Mouse (Mus musculus) midbrain, embryonic 11.5 days (tissue): Measurements from ENCODE around the gene Gprc5d. TPM values are rescaled to one million over a fixed set of nuclear protein-coding genes. Genes with fewer than 3 reads are reported as not detected.

Source experiments
- ATAC-seq: fragments of 200-750 bp; cut with Nextera tagmentation; 2 replicates; pipeline ENCODE4 v1.8.0; 2017; ENCODE audit warnings: moderate TSS enrichment, moderate library complexity; ENCODE audit not compliant: low FRiP score
- DNase-seq: peaks from one replicate; pipeline ENCODE4 v3.0.0; 2015; ENCODE audit warnings: low spot score; ENCODE audit errors: missing footprints
- H3K27ac ChIP-seq: fragments of 300-500 bp; sonication (generic); 2 replicates; pipeline ENCODE4 v1.5.1; 2014; ENCODE audit warnings: low read depth, low read length
- H3K27me3 ChIP-seq: fragments of 300-500 bp; sonication (generic); 2 replicates; pipeline ENCODE4 v1.6.1; 2014; ENCODE audit warnings: mild to moderate bottlenecking, low read length, moderate library complexity, mixed read lengths; ENCODE audit not compliant: control insufficient read depth, insufficient read depth
- H3K36me3 ChIP-seq: fragments of 300-500 bp; sonication (generic); 2 replicates; pipeline ENCODE4 v1.6.1; 2014; ENCODE audit warnings: mild to moderate bottlenecking, low read length, moderate library complexity, mixed read lengths; ENCODE audit not compliant: control insufficient read depth, insufficient read depth
- H3K4me1 ChIP-seq: fragments of 300-500 bp; sonication (generic); 2 replicates; pipeline ENCODE4 v1.6.1; 2014; ENCODE audit warnings: low read length; ENCODE audit not compliant: control insufficient read depth, insufficient read depth
- H3K4me2 ChIP-seq: fragments of 300-500 bp; sonication (generic); 2 replicates; pipeline ENCODE4 v1.6.1; 2014; ENCODE audit warnings: mild to moderate bottlenecking, moderate library complexity
- H3K4me3 ChIP-seq: fragments of 300-500 bp; sonication (generic); 2 replicates; pipeline ENCODE4 v1.5.1; 2014; ENCODE audit warnings: low read depth, low read length
- H3K9ac ChIP-seq: fragments of 300-500 bp; sonication (generic); 2 replicates; pipeline ENCODE4 v1.6.1; 2014; ENCODE audit warnings: low read length
- H3K9me3 ChIP-seq: fragments of 300-500 bp; sonication (generic); 2 replicates; pipeline ENCODE4 v1.6.1; 2016; ENCODE audit warnings: low read length; ENCODE audit not compliant: control insufficient read depth
- WGBS: fragments of 180-500 bp; shearing (Covaris S2); extraction: QIAGEN DNeasy Blood & Tissue Kit; methylation state at CpG from one replicate; pipeline ENCODE4 v1.1.7; 2014; 5-methylcytosine and 5-hydroxymethylcytosine counted together
- polyA plus RNA-seq: library from polyadenylated mRNA; unstranded; fragments of >200 nt; fragmentation: Nextera tagmentation; extraction: Ambion mirVana; gene quantifications from 2 replicates; pipeline ENCODE4 v1.2.1, GENCODE M21; 2014

The Gprc5d gene
- polyA plus RNA-seq, 1 experiment from 2014 or later, result not detected

GRCm38 (mm10) chr6:135068221-135068620 is 49.9 kb downstream of the Gprc5d start:
- ATAC-seq (no peak), DNase-seq (no peak)
- no peak overlapping the region for H3K9ac ChIP-seq
- H3K27me3 ChIP-seq, result peaks cover 6% of the 10 kb centered on the region; the same call in 1 of the 2 replicates
- no peak overlapping the region for H3K4me3 ChIP-seq
- no peaks in the 10 kb centered on the region for H3K9me3 ChIP-seq
- H3K4me1 ChIP-seq, result peaks cover 14% of the 10 kb centered on the region
- no peak overlapping the region for H3K27ac ChIP-seq
- WGBS, result 93% methylated on average over 5 of the region's 5 CpGs
- H3K4me2 ChIP-seq, result no peak overlapping the region
- no peaks in the 10 kb centered on the region for H3K36me3 ChIP-seq

- no peaks in the 10 kb centered on the region for H3K36me3 ChIP-seq
- no peak overlapping the region for H3K27ac ChIP-seq
- H3K4me2 ChIP-seq, result peak overlapping the region; percentile 25; the same call in 1 of the 2 replicates
- DNase-seq, result peak; percentile 88
- no peak overlapping the region for H3K4me3 ChIP-seq
- no peak overlapping the region for H3K9ac ChIP-seq
- 21% methylated on average over 6 of the region's 6 CpGs for WGBS
- ATAC-seq, result no peak; the same call in 1 of the 2 replicates
- peaks cover 14% of the 10 kb centered on the region for H3K4me1 ChIP-seq
- H3K27me3 ChIP-seq, result peaks cover 6% of the 10 kb centered on the region; the same call in 1 of the 2 replicates
- no peaks in the 10 kb centered on the region for H3K9me3 ChIP-seq
These were observed 51.2 kb downstream of the Gprc5d start for GRCm38 (mm10) chr6:135066795-135067445.

- Histone ChIP-seq H3K4me3 (peak within 1 kb of the TSS; percentile 39), H3K27ac (no peak within 1 kb of the TSS), H3K4me2 (peak within 1 kb of the TSS; percentile 89), H3K27me3 (peaks cover 6% of the 10 kb centered on the region; the same call in 1 of the 2 replicates), H3K4me1 (peaks cover 14% of the 10 kb centered on the region), H3K36me3 (no peaks in the 10 kb centered on the region), H3K9me3 (no peaks in the 10 kb centered on the region), H3K9ac (peak within 1 kb of the TSS; percentile 59)
- under 1% methylated on average over 44 of the region's 44 CpGs for WGBS
- peak; percentile 73 for ATAC-seq
- DNase-seq, result peak; percentile 92
These were observed 52.7 kb downstream of the Gprc5d start, which contains the start of gene Gprc5a for GRCm38 (mm10) chr6:135065236-135065957. Gene Gprc5a (plus strand): TSS chr6:135065651.

- Histone ChIP-seq H3K9me3 (no peaks in the 10 kb centered on the region), H3K9ac (no peak overlapping the region), H3K36me3 (no peaks in the 10 kb centered on the region), H3K4me3 (no peak overlapping the region), H3K27ac (no peak overlapping the region), H3K4me2 (no peak overlapping the region), H3K4me1 (peaks cover 14% of the 10 kb centered on the region), H3K27me3 (peaks cover 6% of the 10 kb centered on the region; the same call in 1 of the 2 replicates)
- ATAC-seq (no peak), DNase-seq (no peak)
- WGBS, result 65% methylated on average over 12 of the region's 12 CpGs
These were observed 53.5 kb downstream of the Gprc5d start for GRCm38 (mm10) chr6:135064621-135065020.

GRCm38 (mm10) chr6:135060728-135061127 is 57.4 kb downstream of the Gprc5d start:
- no peak overlapping the region for H3K27ac ChIP-seq
- peaks cover 2% of the 10 kb centered on the region; the same call in 1 of the 2 replicates for H3K27me3 ChIP-seq
- no peak overlapping the region for H3K4me3 ChIP-seq
- no peaks in the 10 kb centered on the region for H3K9me3 ChIP-seq
- no peak for DNase-seq
- 90% methylated on average over 4 of the region's 4 CpGs for WGBS
- H3K9ac ChIP-seq, result no peak overlapping the region
- no peak overlapping the region for H3K4me2 ChIP-seq
- ATAC-seq, result no peak
- H3K4me1 ChIP-seq, result peaks cover 3% of the 10 kb centered on the region; the same call in 1 of the 2 replicates
- no peaks in the 10 kb centered on the region for H3K36me3 ChIP-seq

Other genes starting within 250 kb of the Gprc5d start
- 35.3 and 36.9 TPM in 2 replicates for gene Gpr19, start 219.7 kb downstream of the Gprc5d start, polyA plus RNA-seq
- 27.8 and 28.0 TPM in 2 replicates for gene Cdkn1b, start 197.9 kb downstream of the Gprc5d start, polyA plus RNA-seq
- gene Apold1, start 136.6 kb downstream of the Gprc5d start, polyA plus RNA-seq, result 2.8 and 3.2 TPM in 2 replicates
- 103 TPM in 2 replicates for gene Ddx47, start 106.7 kb downstream of the Gprc5d start, polyA plus RNA-seq
- gene Gprc5a, start 52.6 kb downstream of the Gprc5d start, polyA plus RNA-seq, result 2.8 and 3.0 TPM in 2 replicates
- 29.3 and 33.0 TPM in 2 replicates for gene Fam234b, start 79.7 kb upstream of the Gprc5d start, polyA plus RNA-seq
- 1.8 and 2.9 TPM in 2 replicates for gene Hebp1, start 79.7 kb upstream of the Gprc5d start, polyA plus RNA-seq
- gene Gsg1, start 136.1 kb upstream of the Gprc5d start, polyA plus RNA-seq, result 0.16 and 0.48 TPM in 2 replicates
- not detected in 2 replicates for gene Pbp2, start 192.1 kb upstream of the Gprc5d start, polyA plus RNA-seq
- 5.9 and 6.4 TPM in 2 replicates for gene Emp1, start 244.3 kb upstream of the Gprc5d start, polyA plus RNA-seq